Mouse (Mus musculus) adrenal gland, adult 18-20 months (tissue): Measurements from ENCODE around the gene Agap1. TPM values are rescaled to one million over a fixed set of nuclear protein-coding genes. Genes with fewer than 3 reads are reported as not detected.

ENCODE experiments used
- DNase-seq, 2 experiments: peaks; one replicate each; pipeline ENCODE4 v3.0.0; 2021 to 2022; ENCODE audit warnings: low spot score in 2 of 2
- total RNA-seq, 2 experiments: library from RNA; stranded (reverse); gene quantifications; 1 replicate in 1 of 2; 2 replicates in 1 of 2; pipeline ENCODE4 v1.2.3; 2021

The Agap1 gene
- total RNA-seq, 2 experiments from 2014 or later = 44.7 to 59.1 TPM

- no peak for DNase-seq
These were observed 120.6 kb downstream of the Agap1 start for GRCm38 (mm10) chr1:89574941-89575890.

- no peak for DNase-seq
These were observed 121.7 kb downstream of the Agap1 start for GRCm38 (mm10) chr1:89576174-89576890.

- DNase-seq = no peak
These were observed 122.4 kb downstream of the Agap1 start for GRCm38 (mm10) chr1:89576985-89577384.

GRCm38 (mm10) chr1:89580031-89580998, 125.7 kb downstream of the Agap1 start:
- DNase-seq = peak; percentile 67 to 81

GRCm38 (mm10) chr1:89580999-89581765, 126.6 kb downstream of the Agap1 start:
- DNase-seq = peak; percentile 54 to 58

- no peak for DNase-seq
These were observed 127.1 kb downstream of the Agap1 start for GRCm38 (mm10) chr1:89581766-89582125.

GRCm38 (mm10) chr1:89583369-89583768, 128.8 kb downstream of the Agap1 start:
- no peak for DNase-seq

- no peak for DNase-seq
These were observed 132.5 kb downstream of the Agap1 start for GRCm38 (mm10) chr1:89586991-89587683.

- no peak for DNase-seq
These were observed 133.5 kb downstream of the Agap1 start for GRCm38 (mm10) chr1:89588154-89588553.

- no peak for DNase-seq
These were observed 136.4 kb downstream of the Agap1 start for GRCm38 (mm10) chr1:89590994-89591393.

- no peak for DNase-seq
These were observed 138.6 kb downstream of the Agap1 start for GRCm38 (mm10) chr1:89593219-89593618.

- DNase-seq = no peak
These were observed 140.4 kb downstream of the Agap1 start for GRCm38 (mm10) chr1:89594999-89595398.

GRCm38 (mm10) chr1:89595421-89595820, 140.8 kb downstream of the Agap1 start:
- DNase-seq = no peak

GRCm38 (mm10) chr1:89596223-89596622, 141.6 kb downstream of the Agap1 start:
- DNase-seq = no peak

- DNase-seq = no peak
These were observed 144.3 kb downstream of the Agap1 start for GRCm38 (mm10) chr1:89598906-89599305.

GRCm38 (mm10) chr1:89599983-89600741, 145.6 kb downstream of the Agap1 start:
- no peak for DNase-seq

GRCm38 (mm10) chr1:89601349-89601748, 146.7 kb downstream of the Agap1 start:
- DNase-seq = no peak

- DNase-seq = no peak
These were observed 148.3 kb downstream of the Agap1 start for GRCm38 (mm10) chr1:89602879-89603278.

- peak; percentile 53 to 67 for DNase-seq
These were observed 152.0 kb downstream of the Agap1 start for GRCm38 (mm10) chr1:89606612-89607011.
